Mouse (Mus musculus) liver, postnatal 0 days (tissue): ENCODE results near the gene Tpr. TPM values are rescaled to one million over a fixed set of nuclear protein-coding genes. Genes with fewer than 3 reads are reported as not detected.

Experiments used
- ATAC-seq: fragments of 200-750 bp; cut with Nextera tagmentation; 2 replicates; pipeline ENCODE4 v1.8.0; 2017; ENCODE audit warnings: mild to moderate bottlenecking, moderate library complexity
- DNase-seq: peaks from one replicate; pipeline ENCODE4 v3.0.0-alpha.2; 2016
- H3K27ac ChIP-seq: fragments of 300-500 bp; sonication (generic); 2 replicates; pipeline ENCODE4 v1.5.1; 2014; ENCODE audit warnings: antibody characterized with exemption, moderate library complexity, mild to moderate bottlenecking, low read depth
- H3K27me3 ChIP-seq: fragments of 300-500 bp; sonication (generic); 2 replicates; pipeline ENCODE4 v1.6.1; 2014; ENCODE audit warnings: low read length, control low read depth, mixed read lengths; ENCODE audit not compliant: insufficient read depth
- H3K36me3 ChIP-seq: fragments of 300-500 bp; sonication (generic); replicated peaks from 2 replicates; pipeline ENCODE4 v1.6.1; 2014; ENCODE audit warnings: mild to moderate bottlenecking, control low read depth, low read length, moderate library complexity, mixed read lengths; ENCODE audit not compliant: insufficient read depth
- H3K4me1 ChIP-seq: fragments of 300-500 bp; sonication (generic); 2 replicates; pipeline ENCODE4 v1.6.1; 2014; ENCODE audit warnings: antibody characterized with exemption, mild to moderate bottlenecking, control low read depth; ENCODE audit not compliant: insufficient read depth
- H3K4me2 ChIP-seq: fragments of 300-500 bp; sonication (generic); 2 replicates; pipeline ENCODE4 v1.6.1; 2014; ENCODE audit warnings: low read depth, mild to moderate bottlenecking, low read length, moderate library complexity, mixed read lengths
- H3K4me3 ChIP-seq: fragments of 300-500 bp; sonication (generic); 2 replicates; pipeline ENCODE4 v1.5.1; 2014; ENCODE audit warnings: low read depth, low read length
- H3K9ac ChIP-seq: fragments of 300-500 bp; sonication (generic); replicated peaks from 2 replicates; pipeline ENCODE4 v1.6.1; 2014; ENCODE audit warnings: mild to moderate bottlenecking, moderate library complexity
- H3K9me3 ChIP-seq: fragments of 300-500 bp; sonication (generic); 2 replicates; pipeline ENCODE4 v1.6.1; 2016; ENCODE audit warnings: mild to moderate bottlenecking, control low read depth, low read length, mixed read lengths
- CTCF ChIP-seq: sonication (generic); IDR thresholded peaks from 2 replicates; pipeline ENCODE4 v1.5.1; 2016; ENCODE audit warnings: antibody characterized with exemption, low read depth
- EP300 ChIP-seq: IDR thresholded peaks from 2 replicates; pipeline ENCODE4 v1.6.1; 2016; ENCODE audit warnings: antibody characterized with exemption, low read depth, mild to moderate bottlenecking
- WGBS: fragments of 180-500 bp; shearing (Covaris S2); extraction: QIAGEN DNeasy Blood & Tissue Kit; methylation state at CpG from one replicate; pipeline ENCODE4 v1.1.7; 2014; ENCODE audit not compliant: insufficient replicate concordance; 5-methylcytosine and 5-hydroxymethylcytosine counted together
- polyA plus RNA-seq: library from polyadenylated mRNA; unstranded; fragments of >200 nt; fragmentation: Nextera tagmentation; extraction: Ambion mirVana; gene quantifications from 2 replicates; pipeline ENCODE4 v1.2.1, GENCODE M21; 2015

The Tpr gene
- polyA plus RNA-seq, 1 experiment from 2014 or later: 68.2 TPM

DNA sequence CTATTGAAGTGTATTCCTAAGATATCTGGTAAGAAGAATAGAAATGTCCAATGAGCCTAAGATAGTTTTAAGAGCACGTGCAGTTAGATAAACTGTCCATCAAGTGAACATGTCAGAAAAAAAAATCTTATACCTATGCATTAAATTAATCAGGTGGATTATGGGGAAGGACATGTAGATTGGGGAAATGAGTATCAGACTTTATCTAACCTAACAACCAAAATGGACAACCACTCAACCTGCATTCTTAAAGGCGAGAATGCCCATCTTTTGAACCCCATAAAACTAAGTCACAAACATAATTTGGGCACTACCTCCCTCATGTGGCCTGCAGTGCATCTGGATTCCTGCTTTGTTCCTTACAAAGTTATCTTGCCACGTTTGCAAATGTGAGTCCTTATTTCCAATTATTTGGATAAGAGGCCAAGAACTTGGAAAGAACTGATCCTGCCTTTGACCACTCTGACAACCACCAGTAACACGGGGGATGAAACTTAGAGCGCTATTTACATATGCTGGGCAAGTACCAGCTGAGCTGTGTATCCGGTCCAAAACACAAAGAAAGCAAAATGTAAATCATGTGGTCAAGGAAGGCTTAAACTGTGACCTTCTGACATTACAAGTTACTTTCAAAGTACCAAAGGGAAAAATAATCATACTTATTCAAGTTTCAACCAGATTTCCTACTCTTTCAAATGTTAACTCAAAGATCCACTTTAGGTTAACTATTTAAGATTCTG is 3.1 kb upstream of the Tpr start:
- Histone ChIP-seq H3K36me3 (peaks cover 19% of the 10 kb centered on the region), H3K9ac (no peak overlapping the region), H3K27me3 (no peaks in the 10 kb centered on the region), H3K4me2 (no peak overlapping the region), H3K4me3 (no peak overlapping the region), H3K4me1 (no peaks in the 10 kb centered on the region), H3K9me3 (no peaks in the 10 kb centered on the region), H3K27ac (no peak overlapping the region)
- ATAC-seq (no peak), DNase-seq (no peak)
- TF ChIP-seq CTCF: no peak
- no peak for TF ChIP-seq EP300
- 86% methylated on average over 6 of the region's 6 CpGs for WGBS

DNA sequence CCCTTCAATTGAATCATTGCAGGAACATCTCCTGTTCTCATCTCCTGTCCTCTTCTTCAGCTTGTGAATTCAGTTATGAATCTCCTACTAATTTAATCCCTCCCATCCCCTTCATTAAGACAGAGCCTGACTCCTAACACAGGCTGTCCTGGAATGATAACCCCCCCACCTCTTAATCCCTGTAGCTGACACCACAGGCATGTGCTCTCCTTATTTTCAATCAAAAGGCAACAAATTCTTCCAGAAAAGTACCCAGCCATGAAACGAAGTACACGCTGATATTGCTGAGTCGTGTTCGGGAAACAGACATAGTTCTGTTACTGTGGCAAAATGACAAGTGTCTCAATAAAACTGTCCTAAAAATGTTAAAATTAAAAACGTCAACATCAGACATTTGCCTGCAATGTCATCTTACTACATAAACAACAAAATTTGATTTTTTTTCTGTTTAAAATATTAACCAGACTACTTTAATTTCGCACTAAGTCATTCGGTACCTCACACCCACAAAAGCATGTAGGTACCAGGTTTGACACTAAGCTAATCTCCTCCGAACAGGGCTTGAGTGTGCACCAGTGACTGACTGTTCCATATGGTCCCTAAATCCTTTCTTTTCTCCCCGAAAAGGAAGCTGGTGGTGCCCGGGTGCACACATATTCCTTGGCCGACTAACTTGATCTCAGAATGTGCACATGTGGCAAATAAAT is 554 bp upstream of the Tpr start:
- peaks cover 32% of the 10 kb centered on the region for H3K36me3 ChIP-seq
- no peaks in the 10 kb centered on the region for H3K27me3 ChIP-seq
- DNase-seq: no peak
- H3K4me3 ChIP-seq: peak overlapping the region; percentile 94
- WGBS: 10% methylated on average over 11 of the region's 11 CpGs
- peak overlapping the region; percentile 84 for H3K9ac ChIP-seq
- no peaks in the 10 kb centered on the region for H3K4me1 ChIP-seq
- peak overlapping the region; percentile 82 for H3K4me2 ChIP-seq
- H3K9me3 ChIP-seq: no peaks in the 10 kb centered on the region
- ATAC-seq: no peak; the same call in 1 of the 2 replicates
- H3K27ac ChIP-seq: peak overlapping the region; percentile 97
- TF ChIP-seq EP300: no peak
- no peak for TF ChIP-seq CTCF

DNA sequence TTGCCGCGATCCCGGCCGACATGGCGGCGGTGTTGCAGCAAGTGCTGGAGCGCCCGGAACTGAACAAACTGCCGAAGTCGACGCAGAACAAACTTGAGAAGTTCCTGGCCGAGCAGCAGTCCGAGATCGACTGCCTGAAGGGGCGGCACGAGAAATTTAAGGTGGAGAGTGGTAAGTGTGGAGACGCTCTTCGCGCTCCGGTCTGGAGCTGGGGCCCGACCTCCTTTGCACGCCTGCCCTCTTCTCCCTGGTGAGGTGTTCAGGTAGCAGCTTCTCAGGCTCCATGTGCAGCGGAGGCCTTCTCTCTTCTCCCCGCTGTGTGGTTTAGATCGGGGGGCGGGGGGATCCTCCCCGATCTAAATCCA is 832 bp downstream of the Tpr start:
- peak overlapping the region; percentile 83 for H3K4me2 ChIP-seq
- TF ChIP-seq EP300 (no peak), CTCF (no peak)
- DNase-seq (no peak), ATAC-seq (peak; percentile 20)
- peak overlapping the region; percentile 94 for H3K4me3 ChIP-seq
- WGBS: under 1% methylated on average over 27 of the region's 27 CpGs
- peak overlapping the region; percentile 97 for H3K27ac ChIP-seq
- H3K4me1 ChIP-seq: no peaks in the 10 kb centered on the region
- H3K9ac ChIP-seq: peak overlapping the region; percentile 87
- no peaks in the 10 kb centered on the region for H3K27me3 ChIP-seq
- peaks cover 34% of the 10 kb centered on the region for H3K36me3 ChIP-seq
- H3K9me3 ChIP-seq: no peaks in the 10 kb centered on the region

- DNase-seq (no peak), ATAC-seq (no peak)
- Histone ChIP-seq H3K27ac (no peak overlapping the region), H3K4me2 (no peak overlapping the region), H3K36me3 (peaks cover 33% of the 10 kb centered on the region), H3K4me1 (no peaks in the 10 kb centered on the region), H3K9ac (no peak overlapping the region), H3K4me3 (no peak overlapping the region), H3K27me3 (no peaks in the 10 kb centered on the region), H3K9me3 (no peaks in the 10 kb centered on the region)
- WGBS: 71% methylated on average over 3 of the region's 3 CpGs
- TF ChIP-seq CTCF (no peak), EP300 (no peak)
Measured at GRCm38 (mm10) chr1:150396001-150396400, 3.4 kb downstream of the Tpr start.

- no peak overlapping the region for H3K9ac ChIP-seq
- 66% methylated on average over 3 of the region's 3 CpGs for WGBS
- no peak overlapping the region for H3K4me2 ChIP-seq
- ATAC-seq: peak; percentile 57; the same call in 1 of the 2 replicates
- peak overlapping the region; percentile 62 for H3K27ac ChIP-seq
- no peak overlapping the region for H3K4me3 ChIP-seq
- peaks cover 57% of the 10 kb centered on the region for H3K36me3 ChIP-seq
- H3K9me3 ChIP-seq: no peaks in the 10 kb centered on the region
- DNase-seq: no peak
- no peaks in the 10 kb centered on the region for H3K27me3 ChIP-seq
- H3K4me1 ChIP-seq: no peaks in the 10 kb centered on the region
- no peak for TF ChIP-seq EP300
- TF ChIP-seq CTCF: no peak
Measured at GRCm38 (mm10) chr1:150403914-150404313, 11.3 kb downstream of the Tpr start.

DNA sequence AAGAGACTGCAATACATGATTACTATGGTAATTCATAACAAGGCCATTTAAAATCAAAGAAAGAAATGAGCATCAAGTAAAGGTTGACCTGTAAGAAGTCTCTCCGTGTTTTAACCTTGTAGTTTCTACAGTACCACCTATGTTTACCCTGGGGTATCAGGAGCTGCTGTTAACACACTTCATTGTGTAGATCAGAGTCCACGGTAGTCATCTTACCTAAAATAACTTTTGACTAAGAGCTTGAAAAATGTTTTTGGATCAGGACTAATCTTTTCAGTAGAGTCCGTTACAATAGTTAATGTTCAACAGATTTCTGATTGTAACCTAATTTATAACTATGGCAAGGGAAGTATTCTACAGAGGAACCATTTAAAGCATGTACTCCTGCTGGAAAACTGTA is 11.9 kb downstream of the Tpr start:
- TF ChIP-seq EP300 (no peak), CTCF (no peak)
- H3K4me2 ChIP-seq: no peak overlapping the region
- peaks cover 58% of the 10 kb centered on the region for H3K36me3 ChIP-seq
- no peak overlapping the region for H3K4me3 ChIP-seq
- peak overlapping the region; percentile 62 for H3K27ac ChIP-seq
- no peaks in the 10 kb centered on the region for H3K9me3 ChIP-seq
- DNase-seq (no peak), ATAC-seq (peak; percentile 62; the same call in 1 of the 2 replicates)
- no peaks in the 10 kb centered on the region for H3K4me1 ChIP-seq
- H3K27me3 ChIP-seq: no peaks in the 10 kb centered on the region
- no peak overlapping the region for H3K9ac ChIP-seq
- 76% methylated on average over 3 of the region's 3 CpGs for WGBS
